Comparison of ENCODE assay signal across 13 mouse cellular contexts in the genomic region with DNA sequence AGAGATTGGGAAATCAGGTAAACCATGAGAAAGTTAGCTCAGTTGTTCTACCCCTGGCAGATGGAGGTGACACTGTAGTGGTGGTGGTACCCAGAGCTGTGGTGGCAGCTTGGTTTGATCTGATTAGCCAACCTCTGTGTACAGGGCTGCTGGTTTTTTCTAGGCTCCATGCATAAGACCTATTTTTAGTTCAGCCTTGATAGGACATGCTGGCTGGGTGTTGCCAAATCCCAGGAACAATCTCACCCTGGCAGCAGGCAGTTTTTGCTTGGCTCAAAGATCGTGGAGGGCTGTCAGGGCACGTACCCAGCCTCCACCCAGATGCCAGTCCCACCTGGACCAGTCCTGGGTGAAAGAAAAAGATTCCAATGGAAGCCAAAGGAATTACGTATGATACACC.
DNase-seq lines count a peak whose midpoint lies in the region; ATAC-seq lines count a peak whose summit lies in the region.
"Had no signal": no experiment of that assay in that cellular context is flagged by ENCODE, and none has a peak within 500 bp of the region (broad histone marks: within the 10 kb centered on the region; RNA-seq: fewer than 3 reads in every experiment).

No protein-coding gene starts in this region.

- no peaks in the 10 kb centered on the region for H3K36me3 ChIP-seq in kidney, embryonic 16.5 days (ENCODE audit: insufficient read depth, low read length)
- no peaks in the 10 kb centered on the region for H3K36me3 ChIP-seq in limb, embryonic 10.5 days
- no peaks in the 10 kb centered on the region for H3K36me3 ChIP-seq in forebrain, embryonic 10.5 days (replicated peaks)
- H3K36me3 ChIP-seq: heart, embryonic 13.5 days had no signal

- H3K4me3 ChIP-seq in kidney, embryonic 16.5 days (ENCODE audit: low read length) = no peak overlapping the region
- H3K4me3 ChIP-seq in limb, embryonic 10.5 days = no peak overlapping the region
- no peak overlapping the region for H3K4me3 ChIP-seq in forebrain, embryonic 10.5 days
- H3K4me3 ChIP-seq: erythroblast, embryonic 14.5 days; heart, embryonic 13.5 days had no signal

- H3K27ac ChIP-seq in kidney, embryonic 16.5 days (ENCODE audit: low read length) = no peak overlapping the region
- no peak overlapping the region for H3K27ac ChIP-seq in limb, embryonic 10.5 days
- H3K27ac ChIP-seq in forebrain, embryonic 10.5 days = no peak overlapping the region
- H3K27ac ChIP-seq: heart, embryonic 13.5 days had no signal

- no peaks in the 10 kb centered on the region for H3K27me3 ChIP-seq in kidney, embryonic 16.5 days (ENCODE audit: insufficient read depth, low read length)
- no peaks in the 10 kb centered on the region for H3K27me3 ChIP-seq in limb, embryonic 10.5 days (ENCODE audit: low read depth, poor library complexity, severe bottlenecking)
- H3K27me3 ChIP-seq in forebrain, embryonic 10.5 days (ENCODE audit: poor library complexity, severe bottlenecking) = no peaks in the 10 kb centered on the region
- H3K27me3 ChIP-seq: heart, embryonic 13.5 days had no signal

- peaks cover 8% of the 10 kb centered on the region; the same call in 1 of the 2 replicates for H3K4me1 ChIP-seq in kidney, embryonic 16.5 days (ENCODE audit: insufficient read depth, low read length)
- peaks cover 20% of the 10 kb centered on the region for H3K4me1 ChIP-seq in limb, embryonic 10.5 days
- peaks cover 9% of the 10 kb centered on the region for H3K4me1 ChIP-seq in forebrain, embryonic 10.5 days

- H3K9ac ChIP-seq in kidney, embryonic 16.5 days (replicated peaks; ENCODE audit: low read length) = no peak overlapping the region
- H3K9ac ChIP-seq: heart, embryonic 13.5 days had no signal

- no peaks in the 10 kb centered on the region for H3K9me3 ChIP-seq in kidney, embryonic 16.5 days (ENCODE audit: low read length)
- no peaks in the 10 kb centered on the region for H3K9me3 ChIP-seq in limb, embryonic 10.5 days (replicated peaks)
- H3K9me3 ChIP-seq in forebrain, embryonic 10.5 days = no peaks in the 10 kb centered on the region
- H3K9me3 ChIP-seq: heart, embryonic 13.5 days had no signal

- no peak for ATAC-seq in kidney, embryonic 16.5 days (ENCODE audit: low FRiP score, low TSS enrichment)
- ATAC-seq: midbrain, embryonic 16.5 days had no signal

- peak; percentile 14 to 25 for DNase-seq in cerebellum, postnatal 14 days
- DNase-seq in cerebellum, adult 18-20 months = no peak
- DNase-seq in kidney, adult 9 months = peak; percentile 22
- DNase-seq in adrenal gland, postnatal 10 days = peak; percentile 52
- peak; percentile 12 for DNase-seq in heart, postnatal 4 days
- DNase-seq in limb, embryonic 10.5 days (ENCODE audit: low spot score) = no peak
- DNase-seq in forebrain, embryonic 10.5 days (ENCODE audit: extremely low spot score, low spot score) = no peak
- DNase-seq: kidney, adult 8-10 months; thymus, postnatal 14 days had no signal

- 89% methylated on average over 3 of the region's 3 CpGs for WGBS in kidney, embryonic 16.5 days
- WGBS in limb, embryonic 10.5 days = 90% methylated on average over 3 of the region's 3 CpGs
- 92% methylated on average over 3 of the region's 3 CpGs for WGBS in forebrain, embryonic 10.5 days

- no peak overlapping the region for H3K4me2 ChIP-seq in kidney, embryonic 16.5 days (replicated peaks; ENCODE audit: low read depth, low read length)
- H3K4me2 ChIP-seq: heart, embryonic 13.5 days had no signal

Comparison
In these comparisons a context has a peak if more than half of its experiments do, and no peak if none do; other contexts are left out.
1. DNase-seq: peak in cerebellum, postnatal 14 days (2 of 2), kidney, adult 9 months (single experiment), adrenal gland, postnatal 10 days (single experiment) and heart, postnatal 4 days (single experiment); none in cerebellum, adult 18-20 months (0 of 2), limb, embryonic 10.5 days (single experiment) and forebrain, embryonic 10.5 days (single experiment).